Mouse (Mus musculus) neural tube, embryonic 11.5 days (tissue): ENCODE data around the gene Psmc3. TPM values are rescaled to one million over a fixed set of nuclear protein-coding genes. Genes with fewer than 3 reads are reported as not detected.

Source experiments
- ATAC-seq: fragments of 200-750 bp; cut with Nextera tagmentation; 2 replicates; pipeline ENCODE4 v1.8.0; 2017; ENCODE audit warnings: moderate number of reproducible peaks, mild to moderate bottlenecking, moderate TSS enrichment, moderate library complexity; ENCODE audit not compliant: insufficient read depth, low FRiP score, low TSS enrichment
- DNase-seq: peaks from one replicate; pipeline ENCODE4 v3.0.0-alpha.2; 2015; ENCODE audit warnings: low spot score
- H3K27ac ChIP-seq: fragments of 300-500 bp; sonication (generic); 2 replicates; pipeline ENCODE4 v1.5.1; 2014; ENCODE audit warnings: low read depth, mild to moderate bottlenecking, low read length
- H3K27me3 ChIP-seq: fragments of 300-500 bp; sonication (generic); 2 replicates; pipeline ENCODE4 v1.6.1; 2014; ENCODE audit warnings: mild to moderate bottlenecking, low read length, mixed read lengths; ENCODE audit not compliant: control insufficient read depth, insufficient read depth
- H3K36me3 ChIP-seq: fragments of 300-500 bp; sonication (generic); 2 replicates; pipeline ENCODE4 v1.6.1; 2014; ENCODE audit warnings: mild to moderate bottlenecking, low read length, moderate library complexity, mixed read lengths; ENCODE audit not compliant: control insufficient read depth, insufficient read depth
- H3K4me1 ChIP-seq: fragments of 300-500 bp; sonication (generic); 2 replicates; pipeline ENCODE4 v1.6.1; 2014; ENCODE audit warnings: low read length, mixed read lengths; ENCODE audit not compliant: control insufficient read depth, insufficient read depth
- H3K4me2 ChIP-seq: fragments of 300-500 bp; sonication (generic); 2 replicates; pipeline ENCODE4 v1.6.1; 2014; ENCODE audit warnings: low read depth, mild to moderate bottlenecking, moderate library complexity
- H3K4me3 ChIP-seq: fragments of 300-500 bp; sonication (generic); 2 replicates; pipeline ENCODE4 v1.5.1; 2014; ENCODE audit warnings: low read depth, low read length
- H3K9ac ChIP-seq: fragments of 300-500 bp; sonication (generic); 2 replicates; pipeline ENCODE4 v1.6.1; 2014; ENCODE audit warnings: mild to moderate bottlenecking, low read length
- H3K9me3 ChIP-seq: fragments of 300-500 bp; sonication (generic); 2 replicates; pipeline ENCODE4 v1.6.1; 2016; ENCODE audit warnings: low read length; ENCODE audit not compliant: control insufficient read depth
- WGBS: fragments of 180-500 bp; shearing (Covaris S2); extraction: QIAGEN DNeasy Blood & Tissue Kit; methylation state at CpG from one replicate; pipeline ENCODE4 v1.1.7; 2014; 5-methylcytosine and 5-hydroxymethylcytosine counted together
- polyA plus RNA-seq: library from polyadenylated mRNA; unstranded; fragments of >200 nt; fragmentation: Nextera tagmentation; extraction: Ambion mirVana; gene quantifications from 2 replicates; pipeline ENCODE4 v1.2.1, GENCODE M21; 2014

Gene Psmc3
- polyA plus RNA-seq, 1 experiment from 2014 or later = 387 TPM

- Histone ChIP-seq H3K4me3 (no peak overlapping the region), H3K27me3 (no peaks in the 10 kb centered on the region), H3K9ac (no peak overlapping the region), H3K9me3 (no peaks in the 10 kb centered on the region), H3K27ac (no peak overlapping the region), H3K4me2 (no peak overlapping the region), H3K4me1 (no peaks in the 10 kb centered on the region), H3K36me3 (peaks cover 2% of the 10 kb centered on the region)
- DNase-seq = no peak
- ATAC-seq = no peak
- 90% methylated on average over 1 of the region's 1 CpGs for WGBS
Measured at GRCm38 (mm10) chr2:91025081-91025516, 28.7 kb upstream of the Psmc3 start.

- H3K27ac ChIP-seq = no peak overlapping the region
- H3K9ac ChIP-seq = no peak overlapping the region
- 90% methylated on average over 1 of the region's 1 CpGs for WGBS
- no peak for DNase-seq
- H3K4me1 ChIP-seq = no peaks in the 10 kb centered on the region
- no peaks in the 10 kb centered on the region; the same call in none of the 2 replicates for H3K36me3 ChIP-seq
- no peaks in the 10 kb centered on the region for H3K9me3 ChIP-seq
- H3K27me3 ChIP-seq = no peaks in the 10 kb centered on the region
- H3K4me2 ChIP-seq = no peak overlapping the region
- H3K4me3 ChIP-seq = no peak overlapping the region
- ATAC-seq = no peak
Measured at GRCm38 (mm10) chr2:91026491-91026890, 27.3 kb upstream of the Psmc3 start.

- WGBS = 83% methylated on average over 9 of the region's 9 CpGs
- Histone ChIP-seq H3K9me3 (no peaks in the 10 kb centered on the region), H3K4me2 (no peak overlapping the region), H3K27me3 (no peaks in the 10 kb centered on the region), H3K36me3 (no peaks in the 10 kb centered on the region; the same call in none of the 2 replicates), H3K4me3 (no peak overlapping the region), H3K27ac (no peak overlapping the region), H3K4me1 (no peaks in the 10 kb centered on the region), H3K9ac (no peak overlapping the region)
- ATAC-seq (no peak), DNase-seq (no peak)
Measured at GRCm38 (mm10) chr2:91027391-91028214, 26.2 kb upstream of the Psmc3 start.

GRCm38 (mm10) chr2:91031216-91031615 lies 22.6 kb upstream of the Psmc3 start:
- 91% methylated on average over 4 of the region's 4 CpGs for WGBS
- no peak overlapping the region for H3K9ac ChIP-seq

GRCm38 (mm10) chr2:91033000-91033399 lies 20.8 kb upstream of the Psmc3 start:
- Histone ChIP-seq H3K9me3 (no peaks in the 10 kb centered on the region), H3K4me2 (no peak overlapping the region), H3K27me3 (no peaks in the 10 kb centered on the region), H3K4me1 (no peaks in the 10 kb centered on the region), H3K27ac (no peak overlapping the region), H3K36me3 (no peaks in the 10 kb centered on the region), H3K4me3 (no peak overlapping the region), H3K9ac (no peak overlapping the region)
- no peak for DNase-seq
- no peak for ATAC-seq
- WGBS = 23% methylated on average over 3 of the region's 3 CpGs

More at GRCm38 (mm10) chr2:91031216-91031615, 22.6 kb upstream of the Psmc3 start:
- ATAC-seq (no peak), DNase-seq (no peak)
- no peak overlapping the region for H3K4me3 ChIP-seq
- H3K27ac ChIP-seq = no peak overlapping the region
- no peaks in the 10 kb centered on the region for H3K27me3 ChIP-seq
- no peaks in the 10 kb centered on the region for H3K36me3 ChIP-seq
- no peaks in the 10 kb centered on the region for H3K4me1 ChIP-seq
- no peak overlapping the region for H3K4me2 ChIP-seq
- H3K9me3 ChIP-seq = no peaks in the 10 kb centered on the region

GRCm38 (mm10) chr2:91035385-91035784 lies 18.4 kb upstream of the Psmc3 start, which contains the start of gene Rapsn:
Rapsn (plus strand) TSS chr2:91035620.
- no peak within 1 kb of the TSS for H3K27ac ChIP-seq

GRCm38 (mm10) chr2:91041786-91042185 lies 12.0 kb upstream of the Psmc3 start:
- WGBS = 72% methylated on average over 8 of the region's 8 CpGs
- ATAC-seq = no peak

More at GRCm38 (mm10) chr2:91035385-91035784, 18.4 kb upstream of the Psmc3 start, which contains the start of gene Rapsn:
- Histone ChIP-seq H3K27me3 (no peaks in the 10 kb centered on the region), H3K4me1 (no peaks in the 10 kb centered on the region), H3K36me3 (no peaks in the 10 kb centered on the region), H3K4me3 (no peak within 1 kb of the TSS), H3K9me3 (no peaks in the 10 kb centered on the region), H3K4me2 (no peak within 1 kb of the TSS), H3K9ac (no peak within 1 kb of the TSS)
- WGBS = 74% methylated on average over 9 of the region's 9 CpGs
- ATAC-seq (no peak), DNase-seq (no peak)

GRCm38 (mm10) chr2:91042651-91043398 lies 11.0 kb upstream of the Psmc3 start:
- ATAC-seq (no peak), DNase-seq (no peak)
- H3K9ac ChIP-seq = no peak overlapping the region

More at GRCm38 (mm10) chr2:91041786-91042185, 12.0 kb upstream of the Psmc3 start:
- Histone ChIP-seq H3K27ac (no peak overlapping the region), H3K36me3 (no peaks in the 10 kb centered on the region), H3K27me3 (no peaks in the 10 kb centered on the region), H3K4me2 (no peak overlapping the region), H3K9me3 (no peaks in the 10 kb centered on the region), H3K4me3 (no peak overlapping the region), H3K9ac (no peak overlapping the region), H3K4me1 (no peaks in the 10 kb centered on the region)
- DNase-seq = no peak

More at GRCm38 (mm10) chr2:91042651-91043398, 11.0 kb upstream of the Psmc3 start:
- Histone ChIP-seq H3K4me3 (no peak overlapping the region), H3K27me3 (no peaks in the 10 kb centered on the region), H3K4me2 (no peak overlapping the region), H3K9me3 (no peaks in the 10 kb centered on the region), H3K36me3 (no peaks in the 10 kb centered on the region), H3K4me1 (no peaks in the 10 kb centered on the region), H3K27ac (no peak overlapping the region)
- 73% methylated on average over 21 of the region's 21 CpGs for WGBS
